Mouse (Mus musculus): ENCODE results near the gene Tmem121b. TPM values are rescaled to one million over a fixed set of nuclear protein-coding genes. Genes with fewer than 3 reads are reported as not detected.
A peak's percentile ranks its signal among the peaks of the same experiment; 100 is the strongest.

The Tmem121b gene
- polyA plus RNA-seq, 1 experiment from 2014 or later, result not detected

DNA sequence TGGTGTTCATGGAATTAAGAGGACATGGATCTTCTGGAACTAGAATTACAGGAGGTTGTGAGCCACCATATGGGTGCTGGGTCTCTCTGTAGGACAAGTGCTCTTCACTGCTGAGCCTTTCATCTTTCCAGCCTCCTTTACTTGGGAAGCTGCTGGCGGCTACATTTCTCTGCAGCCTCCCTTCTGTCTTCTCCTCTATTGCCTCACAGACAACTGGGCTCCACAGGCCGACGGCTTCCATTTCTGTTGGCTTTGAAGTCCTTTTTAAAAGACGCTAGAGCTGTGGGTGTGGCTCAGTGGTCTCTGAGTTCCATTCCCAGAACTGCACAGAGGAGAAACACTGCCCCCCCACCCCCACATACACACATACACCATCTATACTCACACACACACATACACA, 28.2 kb downstream of the Tmem121b start:
- TF ChIP-seq EP300 (IDR thresholded peaks at IDR 0.05; ENCODE audit: low read depth) (no peak), CTCF (IDR thresholded peaks at IDR 0.05; ENCODE audit: low read depth) (no peak)
- Histone ChIP-seq H3K27me3 (ENCODE audit: insufficient read depth, low read length) (0 out of 2 replicates have a peak, but pooled peaks cover 2% of the 10 kb centered on the region), H3K4me1 (ENCODE audit: insufficient read depth) (peaks cover 55% of the 10 kb centered on the region), H3K27ac (ENCODE audit: low read depth) (0 out of 2 replicates have a peak overlapping the region, but pooled peaks have one; percentile 30), H3K36me3 (replicated peaks; ENCODE audit: insufficient read depth, low read length) (no peaks in the 10 kb centered on the region), H3K9me3 (ENCODE audit: low read length) (no peaks in the 10 kb centered on the region), H3K4me3 (ENCODE audit: low read depth, low read length) (peak overlapping the region; percentile 27; the same call in 1 of the 2 replicates), H3K9ac (replicated peaks) (no peak overlapping the region), H3K4me2 (ENCODE audit: low read depth, low read length) (peak overlapping the region; percentile 83)
- WGBS (ENCODE audit: insufficient replicate concordance), result 30% methylated on average over 4 of the region's 4 CpGs
- ATAC-seq, result no peak
- no peak for DNase-seq

DNA sequence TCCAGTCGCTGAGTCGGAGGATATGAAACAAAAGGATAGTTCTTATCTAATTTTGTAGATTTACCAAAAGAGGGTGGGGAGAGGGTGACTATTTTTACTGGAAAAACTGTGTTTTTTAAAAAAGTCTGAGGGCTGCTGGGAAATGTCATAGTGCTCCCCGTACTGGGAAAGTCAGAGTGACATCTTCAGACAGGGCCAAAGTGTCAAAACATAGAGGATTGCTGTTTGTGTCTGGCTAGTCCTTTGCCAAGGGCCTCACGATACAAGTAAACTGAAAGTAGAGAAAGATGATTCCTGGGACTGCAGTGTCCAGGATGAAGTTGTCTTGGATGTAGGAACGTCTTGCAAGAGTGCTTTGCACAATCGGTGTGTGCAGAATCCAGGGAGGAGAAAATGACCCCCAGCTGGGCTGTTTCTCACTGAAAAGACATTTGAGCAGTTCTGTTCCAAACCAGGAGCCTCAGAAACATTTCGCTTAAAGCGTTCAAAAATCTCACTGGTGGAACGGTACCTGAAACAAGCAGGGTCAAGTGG, 29.1 kb downstream of the Tmem121b start:
- H3K4me2 ChIP-seq (ENCODE audit: low read depth, low read length), result peak overlapping the region; percentile 83
- DNase-seq (no peak), ATAC-seq (no peak)
- 0 out of 2 replicates have a peak, but pooled peaks cover 2% of the 10 kb centered on the region for H3K27me3 ChIP-seq (ENCODE audit: insufficient read depth, low read length)
- H3K9me3 ChIP-seq (ENCODE audit: low read length), result no peaks in the 10 kb centered on the region
- H3K4me3 ChIP-seq (ENCODE audit: low read depth, low read length), result peak overlapping the region; percentile 62
- TF ChIP-seq EP300 (IDR thresholded peaks at IDR 0.05; ENCODE audit: low read depth) (no peak), CTCF (IDR thresholded peaks at IDR 0.05; ENCODE audit: low read depth) (no peak)
- no peak overlapping the region for H3K27ac ChIP-seq (ENCODE audit: low read depth)
- WGBS (ENCODE audit: insufficient replicate concordance), result 29% methylated on average over 9 of the region's 9 CpGs
- H3K4me1 ChIP-seq (ENCODE audit: insufficient read depth), result peaks cover 46% of the 10 kb centered on the region
- no peaks in the 10 kb centered on the region for H3K36me3 ChIP-seq (replicated peaks; ENCODE audit: insufficient read depth, low read length)
- peak overlapping the region; percentile 44 for H3K9ac ChIP-seq (replicated peaks)

DNA sequence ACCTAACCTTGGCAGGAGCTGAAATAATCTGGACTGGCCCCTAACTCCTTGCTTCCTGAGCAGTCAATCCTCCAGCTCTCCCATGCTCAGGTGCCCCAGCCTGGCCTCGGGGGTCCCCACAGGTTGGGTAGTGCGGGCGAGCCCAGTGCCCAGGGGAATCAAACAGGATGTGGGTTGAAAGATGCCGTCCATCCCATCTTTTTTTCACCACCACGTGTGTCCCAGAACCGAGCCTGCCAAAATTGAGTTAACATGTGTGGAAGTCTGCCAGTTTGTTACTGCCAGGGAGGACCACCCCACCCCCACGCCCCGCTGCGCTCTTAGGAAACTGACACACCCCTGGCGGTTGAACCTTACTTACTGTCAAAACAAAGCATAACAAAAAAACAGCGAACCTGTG, 29.7 kb downstream of the Tmem121b start:
- 0% methylated on average over 11 of the region's 11 CpGs for WGBS (ENCODE audit: insufficient replicate concordance)
- Histone ChIP-seq H3K36me3 (replicated peaks; ENCODE audit: insufficient read depth, low read length) (no peaks in the 10 kb centered on the region), H3K27ac (ENCODE audit: low read depth) (peak overlapping the region; percentile 68), H3K4me2 (ENCODE audit: low read depth, low read length) (peak overlapping the region; percentile 83), H3K27me3 (ENCODE audit: insufficient read depth, low read length) (0 out of 2 replicates have a peak, but pooled peaks cover 2% of the 10 kb centered on the region), H3K9ac (replicated peaks) (peak overlapping the region; percentile 67), H3K4me3 (ENCODE audit: low read depth, low read length) (peak overlapping the region; percentile 62), H3K9me3 (ENCODE audit: low read length) (no peaks in the 10 kb centered on the region), H3K4me1 (ENCODE audit: insufficient read depth) (peaks cover 43% of the 10 kb centered on the region)
- TF ChIP-seq CTCF (IDR thresholded peaks at IDR 0.05; ENCODE audit: low read depth), result peak; percentile 38; the same call in 1 of the 2 replicates
- TF ChIP-seq EP300 (IDR thresholded peaks at IDR 0.05; ENCODE audit: low read depth), result no peak
- DNase-seq, result peak; percentile 64
- ATAC-seq, result peak; percentile 36

DNA sequence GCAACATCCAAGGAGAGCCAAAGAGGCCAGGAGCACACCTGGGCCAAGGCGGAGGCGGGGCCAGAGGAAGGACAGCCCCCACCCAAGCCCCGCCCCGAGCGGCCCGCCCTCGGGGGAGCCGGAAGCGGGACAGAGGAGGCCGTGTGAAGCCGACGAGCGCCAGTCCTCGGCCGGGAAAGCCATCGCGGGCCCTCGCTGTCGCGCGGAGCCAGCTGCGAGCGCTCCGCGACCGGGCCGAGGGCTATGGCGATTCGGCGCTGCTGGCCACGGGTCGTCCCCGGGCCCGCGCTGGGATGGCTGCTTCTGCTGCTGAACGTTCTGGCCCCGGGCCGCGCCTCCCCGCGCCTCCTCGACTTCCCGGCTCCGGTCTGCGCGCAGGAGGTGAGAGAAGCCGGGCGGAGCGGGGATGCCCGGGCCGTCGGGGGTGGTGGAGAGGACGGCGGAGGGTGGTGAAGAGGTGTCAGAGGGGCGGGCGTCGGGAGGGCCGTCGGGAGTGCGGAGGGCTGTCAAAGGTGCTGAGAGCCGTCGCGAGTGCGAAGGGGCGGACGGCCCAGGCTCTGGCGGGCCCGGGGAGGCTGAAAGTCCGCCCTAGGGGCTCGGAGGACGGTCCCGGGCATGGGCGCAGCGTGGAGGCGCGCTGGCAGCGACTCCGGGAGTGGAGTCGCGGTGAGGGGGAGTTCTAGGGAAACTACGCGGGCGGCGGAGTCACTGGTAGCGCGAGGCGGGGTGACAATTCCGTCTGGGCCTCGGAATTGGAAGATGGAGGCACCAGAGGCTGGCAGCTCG, 30.3 kb downstream of the Tmem121b start, which contains the start of gene Il17ra:
Gene Il17ra, plus strand, starts transcription at position 162 of the 786 bp plus-strand sequence.
- peak within 1 kb of the TSS; percentile 62 for H3K4me3 ChIP-seq (ENCODE audit: low read depth, low read length)
- peak within 1 kb of the TSS; percentile 68 for H3K27ac ChIP-seq (ENCODE audit: low read depth)
- peak within 1 kb of the TSS; percentile 67 for H3K9ac ChIP-seq (replicated peaks)
- no peaks in the 10 kb centered on the region for H3K9me3 ChIP-seq (ENCODE audit: low read length)
- TF ChIP-seq CTCF (IDR thresholded peaks at IDR 0.05; ENCODE audit: low read depth), result no peak
- TF ChIP-seq EP300 (IDR thresholded peaks at IDR 0.05; ENCODE audit: low read depth), result no peak
- DNase-seq, result peak; percentile 92
- peak within 1 kb of the TSS; percentile 83 for H3K4me2 ChIP-seq (ENCODE audit: low read depth, low read length)
- 0 out of 2 replicates have a peak, but pooled peaks cover 2% of the 10 kb centered on the region for H3K27me3 ChIP-seq (ENCODE audit: insufficient read depth, low read length)
- under 1% methylated on average over 69 of the region's 90 CpGs for WGBS (ENCODE audit: insufficient replicate concordance)
- H3K36me3 ChIP-seq (replicated peaks; ENCODE audit: insufficient read depth, low read length), result no peaks in the 10 kb centered on the region
- peak; percentile 89 for ATAC-seq
- peaks cover 38% of the 10 kb centered on the region for H3K4me1 ChIP-seq (ENCODE audit: insufficient read depth)

DNA sequence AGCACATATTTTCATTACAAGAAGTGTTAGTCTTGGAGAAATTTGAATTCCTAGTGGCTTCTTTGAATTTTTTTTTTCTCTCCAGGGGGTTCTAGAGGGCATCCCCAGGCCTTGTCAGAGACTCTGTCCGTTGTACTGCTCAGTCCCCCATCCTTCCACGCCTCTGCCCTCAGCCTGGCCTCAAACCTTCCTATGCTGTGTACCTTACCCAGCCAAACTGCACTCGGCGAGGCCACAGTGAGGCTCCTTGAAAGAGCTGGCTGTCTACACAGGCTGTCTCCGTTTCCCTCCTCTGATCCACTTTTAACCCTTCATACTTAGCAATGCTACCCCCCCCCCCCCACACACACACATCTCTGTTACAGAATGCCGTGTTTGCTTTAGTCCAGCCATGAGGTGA, 31.4 kb downstream of the Tmem121b start:
- 0 out of 2 replicates have a peak, but pooled peaks cover 2% of the 10 kb centered on the region for H3K27me3 ChIP-seq (ENCODE audit: insufficient read depth, low read length)
- no peak overlapping the region for H3K9ac ChIP-seq (replicated peaks)
- no peak for ATAC-seq
- no peak overlapping the region for H3K4me3 ChIP-seq (ENCODE audit: low read depth, low read length)
- no peaks in the 10 kb centered on the region for H3K9me3 ChIP-seq (ENCODE audit: low read length)
- H3K4me1 ChIP-seq (ENCODE audit: insufficient read depth), result peaks cover 32% of the 10 kb centered on the region
- no peak for DNase-seq
- no peaks in the 10 kb centered on the region for H3K36me3 ChIP-seq (replicated peaks; ENCODE audit: insufficient read depth, low read length)
- no peak overlapping the region for H3K4me2 ChIP-seq (ENCODE audit: low read depth, low read length)
- H3K27ac ChIP-seq (ENCODE audit: low read depth), result no peak overlapping the region
- 62% methylated on average over 6 of the region's 6 CpGs for WGBS (ENCODE audit: insufficient replicate concordance)
- no peak for TF ChIP-seq EP300 (IDR thresholded peaks at IDR 0.05; ENCODE audit: low read depth)
- TF ChIP-seq CTCF (IDR thresholded peaks at IDR 0.05; ENCODE audit: low read depth), result no peak

DNA sequence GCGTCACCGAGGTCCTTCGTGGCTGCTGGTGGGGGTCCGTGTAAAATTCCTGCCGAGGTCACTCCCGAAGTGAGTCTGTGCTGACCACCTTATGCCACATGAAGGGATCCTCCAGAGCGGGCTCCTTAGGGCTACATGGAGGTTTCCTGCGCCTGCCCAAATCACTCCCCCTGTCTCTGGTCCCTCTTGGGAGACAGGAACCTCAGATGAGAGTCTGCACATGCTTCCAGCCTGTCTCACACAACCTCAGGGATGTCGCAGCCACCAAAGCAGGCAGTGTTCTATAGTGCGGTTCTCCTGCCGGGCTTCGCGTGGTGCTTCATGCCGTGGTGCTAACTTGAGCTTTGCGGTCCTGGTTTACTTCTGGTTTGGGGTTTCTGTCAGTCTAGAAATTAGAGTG, 32.4 kb downstream of the Tmem121b start:
- Histone ChIP-seq H3K4me3 (ENCODE audit: low read depth, low read length) (no peak overlapping the region), H3K27ac (ENCODE audit: low read depth) (no peak overlapping the region), H3K4me1 (ENCODE audit: insufficient read depth) (peaks cover 21% of the 10 kb centered on the region), H3K27me3 (ENCODE audit: insufficient read depth, low read length) (0 out of 2 replicates have a peak, but pooled peaks cover 2% of the 10 kb centered on the region), H3K9ac (replicated peaks) (no peak overlapping the region), H3K4me2 (ENCODE audit: low read depth, low read length) (no peak overlapping the region), H3K36me3 (replicated peaks; ENCODE audit: insufficient read depth, low read length) (no peaks in the 10 kb centered on the region), H3K9me3 (ENCODE audit: low read length) (no peaks in the 10 kb centered on the region)
- ATAC-seq (no peak), DNase-seq (no peak)
- TF ChIP-seq EP300 (IDR thresholded peaks at IDR 0.05; ENCODE audit: low read depth), result no peak
- no peak for TF ChIP-seq CTCF (IDR thresholded peaks at IDR 0.05; ENCODE audit: low read depth)
- 65% methylated on average over 15 of the region's 15 CpGs for WGBS (ENCODE audit: insufficient replicate concordance)
